Mouse (Mus musculus) brain, embryonic 18.5 days (tissue): ENCODE measurements at regions not wholly inside any gene's neighbourhood (a gene's known extent, or its start where the extent isn't known, plus 50 kb on each side); places are given as distances from the start of the nearest gene placed in this dataset.

ENCODE experiments used
- DNase-seq: peaks from one replicate; pipeline ENCODE4 v3.0.0-alpha.2; 2012; ENCODE audit warnings: low read depth, low spot score

DNA sequence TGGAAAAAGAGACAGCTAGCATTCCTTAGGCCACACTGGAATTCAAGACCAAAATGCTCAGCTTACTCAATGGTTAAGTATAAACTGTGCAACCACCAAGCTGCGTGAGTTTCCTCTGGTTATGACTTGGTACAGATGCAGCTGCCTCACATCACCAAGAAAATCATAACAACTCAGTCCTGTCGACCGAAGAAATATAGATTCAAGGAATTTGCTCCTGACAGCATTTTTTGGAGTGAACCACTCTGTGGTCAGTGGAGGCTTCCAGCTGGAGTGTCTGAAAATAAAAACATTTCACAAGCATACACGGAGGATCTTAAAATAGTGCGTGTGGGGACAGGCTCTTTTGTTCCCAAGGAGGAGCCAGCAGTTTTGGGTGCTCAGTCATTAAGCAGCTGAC, 253.8 kb downstream of the Bckdhb start:
- DNase-seq, result no peak

DNA sequence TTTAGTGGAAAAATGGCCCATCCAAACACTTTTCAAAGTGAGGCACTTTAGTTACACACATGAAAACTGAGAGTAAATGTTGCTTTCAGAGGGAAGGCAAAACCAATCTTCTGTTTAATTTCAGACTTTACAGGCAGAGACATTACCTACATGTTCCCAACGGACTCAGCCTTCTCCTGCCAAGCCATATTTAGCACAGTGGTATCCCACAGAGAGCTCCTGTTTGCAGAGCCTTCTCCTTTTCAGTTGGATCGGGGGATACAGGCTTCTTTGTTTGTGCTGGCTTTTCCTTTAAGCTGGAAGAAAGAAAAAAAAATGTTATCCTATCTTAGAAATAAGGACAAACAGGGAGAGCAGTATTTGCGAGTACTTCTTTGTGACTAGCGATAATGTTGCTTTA, 254.3 kb downstream of the Bckdhb start:
- no peak for DNase-seq

DNA sequence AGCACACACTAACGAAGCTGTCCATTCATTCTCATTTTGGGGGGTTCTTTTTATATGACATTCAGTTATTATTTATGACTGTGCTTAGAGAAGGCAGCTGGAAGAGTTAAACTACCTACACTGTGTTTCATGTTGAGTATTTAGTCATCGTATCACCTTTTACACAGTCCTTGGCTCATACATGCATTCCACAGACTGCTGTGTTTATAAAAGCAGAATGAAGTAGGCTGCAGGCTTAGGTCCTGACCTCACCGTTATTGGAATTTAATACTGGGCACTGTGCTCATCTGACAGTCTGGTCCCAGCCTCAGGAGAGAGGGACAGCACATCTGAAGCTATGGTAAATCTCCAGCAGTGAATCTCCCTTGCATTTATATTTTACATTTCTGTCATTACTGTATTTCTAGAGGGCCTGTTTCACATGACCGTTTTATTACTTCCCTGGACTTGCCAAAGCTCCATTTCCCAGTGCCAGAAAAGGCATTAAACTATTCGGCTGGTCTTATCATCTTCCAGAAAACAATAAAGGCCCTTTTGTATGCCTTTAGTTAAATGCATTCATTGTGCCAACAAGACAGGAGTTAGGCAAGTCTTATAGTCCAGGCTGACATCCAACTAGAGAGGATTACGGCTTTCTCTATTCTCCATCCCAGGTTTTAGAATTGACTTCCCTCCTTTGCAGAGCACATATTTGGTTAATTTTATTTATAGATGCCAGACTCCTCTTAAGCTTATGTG, 258.9 kb downstream of the Bckdhb start:
- DNase-seq, result no peak

- DNase-seq, result no peak
Observed at GRCm38 (mm10) chr9:84187531-84187930, 262.6 kb downstream of the Bckdhb start.

- no peak for DNase-seq
Observed at GRCm38 (mm10) chr9:84193405-84193804, 268.5 kb downstream of the Bckdhb start.

DNA sequence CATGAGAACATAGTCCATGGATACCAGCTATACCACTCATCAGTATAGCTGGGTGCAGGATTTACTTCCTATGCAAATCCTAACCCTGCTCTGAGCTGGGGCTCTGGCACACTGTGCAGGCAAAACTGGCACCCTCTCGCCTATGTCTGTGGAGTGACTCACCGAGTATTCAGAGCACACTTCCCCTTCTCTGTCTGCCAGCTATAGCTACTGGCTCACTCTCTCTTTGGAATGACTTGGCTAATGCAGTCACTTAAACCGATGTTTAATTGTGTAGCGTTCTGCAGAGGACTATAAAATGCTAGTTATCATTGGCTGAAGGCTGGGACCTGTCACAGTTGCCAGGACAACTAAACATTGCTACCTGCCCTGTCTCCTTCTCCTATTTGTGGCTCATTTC, 269.8 kb downstream of the Bckdhb start:
- no peak for DNase-seq

GRCm38 (mm10) chr9:84195338-84195737, 270.4 kb downstream of the Bckdhb start:
- DNase-seq, result no peak

DNA sequence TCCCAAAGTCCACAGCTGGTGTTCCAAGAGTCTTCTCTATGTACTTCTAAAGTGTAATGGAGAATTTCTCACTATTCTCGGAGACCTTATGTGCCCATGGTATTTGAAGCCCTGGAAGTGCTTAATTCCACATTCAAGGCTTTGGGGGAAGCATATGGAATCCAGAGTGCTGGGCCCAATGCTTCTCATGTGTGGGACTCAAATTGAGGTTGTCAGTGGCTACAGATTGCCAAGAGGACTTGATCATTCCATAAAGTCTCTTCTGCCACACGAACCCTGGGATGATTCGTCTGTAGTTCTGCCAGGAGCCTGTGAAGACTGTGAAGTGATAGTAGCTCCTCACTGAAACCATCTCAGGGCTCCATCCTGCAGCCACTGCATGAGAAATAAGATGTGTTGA, 275.3 kb downstream of the Bckdhb start:
- DNase-seq, result no peak

DNA sequence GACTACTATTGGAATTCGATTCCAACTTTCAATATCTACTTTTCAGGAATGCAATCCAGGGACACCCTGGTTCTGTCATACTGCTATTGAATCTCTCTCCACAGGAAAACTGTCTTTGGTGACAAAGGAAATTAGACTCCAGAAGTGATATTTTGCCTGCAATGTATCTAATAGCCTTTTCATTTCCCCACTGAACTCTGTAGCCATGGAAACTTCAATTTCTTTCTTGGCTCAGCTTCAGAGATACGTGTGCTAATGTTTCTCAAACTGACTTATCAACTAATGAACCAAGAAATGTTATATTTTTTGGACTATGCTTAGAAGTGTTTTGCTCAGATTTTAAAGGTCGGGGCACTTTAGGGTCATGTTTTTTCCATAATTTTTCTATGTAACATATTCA, 279.1 kb downstream of the Bckdhb start:
- DNase-seq, result no peak

DNA sequence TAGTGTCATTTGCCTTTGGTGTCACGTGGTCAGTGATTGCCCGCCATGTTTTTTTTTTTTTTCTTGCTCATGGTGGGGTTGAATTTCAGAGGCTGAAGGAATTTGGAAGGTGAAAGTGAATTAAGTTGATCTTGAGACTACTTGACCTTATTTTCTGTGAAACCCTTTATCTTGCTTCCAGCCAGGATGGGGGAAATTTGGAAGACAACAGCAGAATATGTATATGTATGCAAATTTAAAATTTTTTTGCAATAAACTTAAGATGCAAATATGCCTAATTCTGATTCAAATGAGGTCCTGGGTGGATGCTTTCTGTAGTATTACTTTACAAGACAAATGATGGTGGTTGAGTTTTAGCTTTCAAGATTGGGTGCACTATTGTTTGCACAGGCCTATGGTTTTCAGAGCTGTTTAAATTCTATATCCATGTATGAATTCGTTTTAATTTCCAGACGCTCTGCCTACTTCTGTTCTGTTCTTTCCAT, 315.6 kb downstream of the Bckdhb start:
- DNase-seq, result no peak

GRCm38 (mm10) chr9:84249765-84250164, 324.8 kb downstream of the Bckdhb start:
- no peak for DNase-seq

DNA sequence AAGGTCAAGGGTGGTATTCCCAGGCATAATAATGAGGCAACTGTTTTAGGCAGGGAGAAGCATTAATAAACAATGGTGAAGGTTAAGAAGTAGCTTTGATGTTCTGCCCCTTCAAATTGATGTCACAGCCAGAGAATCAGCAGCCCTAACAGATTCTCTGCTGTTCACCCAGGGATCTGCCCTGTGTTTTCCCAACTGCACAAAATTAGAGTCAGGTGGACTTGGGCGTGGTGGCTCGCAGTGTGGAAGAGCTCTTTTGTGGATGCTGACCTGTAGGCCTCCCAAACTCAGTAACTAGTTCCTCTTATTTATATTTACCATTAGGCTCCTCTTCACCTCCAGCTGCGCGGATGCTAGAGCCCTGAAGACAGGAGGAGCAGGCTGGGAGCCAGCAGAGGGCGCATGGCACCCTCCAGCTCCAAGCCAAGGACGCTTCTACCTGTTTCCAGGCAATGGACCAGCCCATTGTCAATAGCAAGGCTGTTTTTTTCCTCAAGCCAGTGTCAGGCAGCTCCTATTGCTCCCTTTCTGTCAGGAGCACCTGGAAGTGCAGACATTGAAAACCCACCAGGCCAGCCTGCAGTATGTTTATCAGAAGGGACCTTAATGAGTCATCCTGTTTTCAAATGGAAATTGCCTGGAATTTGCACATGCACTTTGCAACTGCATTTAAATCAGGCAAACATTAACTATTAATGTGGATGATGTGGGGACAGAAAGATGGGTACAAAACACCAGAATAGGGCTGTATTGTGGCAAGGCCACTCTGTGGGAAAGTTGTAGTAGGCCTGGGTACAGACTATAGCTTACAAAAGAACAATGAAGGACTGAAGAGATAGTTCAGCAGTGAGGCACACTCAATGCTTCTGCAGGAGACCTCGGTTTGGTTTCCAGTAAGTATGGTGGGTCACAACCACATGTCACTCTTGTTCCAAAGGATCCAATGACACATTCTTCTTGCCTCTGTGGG, 328.4 kb downstream of the Bckdhb start:
- no peak for DNase-seq

DNA sequence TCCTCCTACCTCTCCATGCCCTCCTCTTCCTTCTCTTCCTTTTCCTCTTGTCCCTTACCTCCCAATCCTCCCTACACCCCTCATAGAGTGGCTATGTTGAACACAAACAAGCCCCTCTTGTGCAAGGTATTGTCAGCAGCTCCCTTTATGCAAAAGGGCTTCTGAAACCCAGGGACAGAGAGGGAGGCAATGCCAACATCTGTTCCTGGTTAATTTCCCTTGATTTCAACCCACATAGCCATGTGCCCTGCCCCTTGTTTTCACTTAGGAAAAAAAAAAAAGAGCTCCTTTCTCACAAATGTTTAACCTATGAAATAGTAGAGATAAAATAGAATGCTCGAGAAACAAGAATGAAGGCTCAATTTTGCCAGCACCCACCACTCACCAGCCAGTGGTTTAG, 333.5 kb downstream of the Bckdhb start:
- no peak for DNase-seq

- no peak for DNase-seq
Observed at GRCm38 (mm10) chr9:84259751-84260150, 334.8 kb downstream of the Bckdhb start.

- no peak for DNase-seq
Observed at GRCm38 (mm10) chr9:84262151-84262550, 337.2 kb downstream of the Bckdhb start.

DNA sequence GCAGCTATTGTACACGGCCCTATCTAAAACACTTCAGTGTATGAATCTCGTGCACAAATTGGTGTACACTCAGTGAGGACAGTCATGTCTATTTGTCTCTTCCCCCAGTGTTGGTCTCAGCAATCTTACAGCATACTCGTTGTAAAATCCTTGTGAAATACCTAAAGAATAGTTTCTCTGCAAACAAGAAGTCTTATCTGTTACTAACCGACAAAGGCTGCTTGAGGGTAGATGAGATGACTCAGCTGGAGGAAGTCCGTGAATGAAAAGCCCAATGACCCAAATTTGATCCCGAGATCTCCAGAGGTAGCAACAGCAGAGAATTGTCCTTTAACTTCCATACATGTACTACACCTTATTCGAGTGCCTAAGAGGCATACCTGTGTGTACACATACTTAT, 342.0 kb downstream of the Bckdhb start:
- no peak for DNase-seq

- DNase-seq, result no peak
Observed at GRCm38 (mm10) chr9:84274608-84275007, 349.7 kb downstream of the Bckdhb start.

DNA sequence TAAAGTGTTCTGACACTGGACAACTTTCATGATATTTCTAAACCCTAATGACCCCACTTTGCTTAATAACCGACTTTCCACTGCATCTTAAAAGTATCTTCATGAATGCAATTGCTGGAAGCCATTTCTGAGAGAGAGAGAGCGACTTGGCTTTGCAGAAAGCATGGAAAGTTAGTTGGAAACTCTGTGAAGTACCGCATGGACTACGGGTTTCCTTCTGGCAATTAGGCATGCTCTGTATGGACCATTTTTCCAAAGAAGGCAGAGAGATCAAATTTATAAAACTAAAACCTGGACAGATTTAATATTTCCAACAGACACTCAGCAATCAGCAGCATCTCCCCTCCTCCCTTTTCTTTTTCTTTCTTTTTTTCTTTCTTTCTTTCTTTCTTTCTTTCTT, 353.4 kb downstream of the Bckdhb start:
- DNase-seq, result no peak

DNA sequence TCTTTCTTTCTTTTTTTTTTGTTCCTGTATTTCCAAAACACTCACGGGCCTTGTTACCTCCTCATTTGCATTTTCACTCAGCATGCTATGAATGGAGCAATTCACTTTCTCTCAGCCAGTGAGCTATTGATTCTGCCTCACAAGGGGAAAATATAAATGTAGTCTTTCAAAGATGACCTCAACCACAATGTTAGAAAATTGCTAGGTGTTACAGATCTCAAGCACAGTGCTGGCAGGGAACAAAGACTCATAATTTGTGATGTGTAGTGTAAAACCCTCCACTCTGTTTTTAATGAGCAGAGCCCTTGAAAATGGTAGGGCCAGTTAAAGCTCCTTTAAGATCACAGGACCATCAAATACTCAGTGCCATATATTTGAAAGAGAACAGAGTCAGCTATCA, 353.8 kb downstream of the Bckdhb start:
- no peak for DNase-seq

DNA sequence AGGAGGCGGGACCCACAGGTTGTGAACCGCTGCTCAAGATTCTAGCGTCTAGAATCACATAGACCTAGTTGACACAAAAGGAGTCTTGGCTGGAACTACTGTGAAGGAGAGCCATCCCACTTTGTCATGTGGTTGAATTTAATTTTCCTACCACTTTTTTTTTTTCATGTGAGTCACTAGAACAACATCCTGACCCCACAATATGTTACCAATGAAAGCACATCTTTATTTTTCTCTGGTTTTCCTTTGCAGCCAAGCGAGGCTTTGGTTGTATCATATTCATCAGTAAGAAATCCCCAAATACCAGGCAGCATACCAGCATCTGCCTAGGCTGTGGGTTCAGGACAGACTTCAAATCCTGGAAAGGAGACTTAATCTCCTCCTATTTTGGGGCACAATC, 356.0 kb downstream of the Bckdhb start:
- no peak for DNase-seq

GRCm38 (mm10) chr9:84281610-84282009, 356.7 kb downstream of the Bckdhb start:
- DNase-seq, result no peak

- no peak for DNase-seq
Observed at GRCm38 (mm10) chr9:84283296-84283695, 358.4 kb downstream of the Bckdhb start.

DNA sequence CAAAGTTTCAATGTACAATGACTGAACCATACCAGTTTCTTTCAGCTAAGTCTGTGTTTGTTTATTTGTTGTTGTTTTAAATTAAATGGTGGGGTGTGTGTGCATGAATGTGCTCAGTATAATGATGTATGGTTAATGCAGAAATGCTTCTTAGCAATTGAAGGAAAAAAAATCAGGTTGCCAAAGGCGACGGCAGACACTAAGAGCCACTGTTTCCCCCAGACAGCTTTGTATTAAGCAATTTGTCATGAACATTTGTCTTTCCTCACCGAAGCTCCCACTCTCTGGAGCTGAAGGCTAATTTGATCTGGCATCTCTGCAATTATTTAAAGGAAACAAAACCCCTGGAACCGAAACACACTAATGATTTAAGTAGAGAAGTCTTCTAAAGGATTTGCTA, 360.7 kb downstream of the Bckdhb start:
- DNase-seq, result no peak
